Mouse (Mus musculus) cerebellum, adult 18-20 months (tissue): ENCODE results near the gene Sgca.
"Not testable (repeated sequence)": the region's sequence is repeated elsewhere in the genome, so short reads cannot be mapped to it uniquely, and the experiment has no call there.

Experiments
- DNase-seq, 2 experiments: peaks; one replicate each; pipeline ENCODE4 v3.0.0; 2021

The Sgca gene

GRCm38 (mm10) chr11:94976199-94976598 is at the start of gene Sgca:
Gene Sgca (minus strand): TSS chr11:94976327.
- peak in 1 of 2 experiments; percentile 22 for DNase-seq

GRCm38 (mm10) chr11:95025227-95026012 is 49.3 kb upstream of the Sgca start:
- DNase-seq, result no peak

- DNase-seq, result peak; percentile 90 to 91
Measured at GRCm38 (mm10) chr11:95024439-95025184, 48.5 kb upstream of the Sgca start.

- DNase-seq, result no peak
Measured at GRCm38 (mm10) chr11:95023481-95023880, 47.4 kb upstream of the Sgca start.

GRCm38 (mm10) chr11:95022237-95022992 is 46.3 kb upstream of the Sgca start:
- DNase-seq, result no peak

- DNase-seq, result no peak
Measured at GRCm38 (mm10) chr11:95015484-95015883, 39.4 kb upstream of the Sgca start.

GRCm38 (mm10) chr11:95012487-95012886 is 36.4 kb upstream of the Sgca start:
- DNase-seq, result peak in 1 of 2 experiments; percentile 28

GRCm38 (mm10) chr11:95012075-95012474 is 35.9 kb upstream of the Sgca start:
- no peak for DNase-seq

- no peak for DNase-seq
Measured at GRCm38 (mm10) chr11:95011416-95011815, 35.3 kb upstream of the Sgca start.

GRCm38 (mm10) chr11:95010841-95011403 is 34.8 kb upstream of the Sgca start:
- DNase-seq, result not testable (repeated sequence)

- DNase-seq, result peak; percentile 79 to 82
Measured at GRCm38 (mm10) chr11:95010141-95010739, 34.1 kb upstream of the Sgca start.

GRCm38 (mm10) chr11:95009629-95010014 is 33.5 kb upstream of the Sgca start, which contains the start of gene Samd14:
Gene Samd14 (plus strand): TSS chr11:95009879.
- peak; percentile 67 to 74 for DNase-seq

GRCm38 (mm10) chr11:95008661-95009628 is 32.8 kb upstream of the Sgca start:
- no peak for DNase-seq

GRCm38 (mm10) chr11:95007418-95007817 is 31.3 kb upstream of the Sgca start:
- DNase-seq, result no peak

- DNase-seq, result peak; percentile 69 to 70
Measured at GRCm38 (mm10) chr11:95006525-95007219, 30.5 kb upstream of the Sgca start.

GRCm38 (mm10) chr11:95006038-95006437 is 29.9 kb upstream of the Sgca start:
- DNase-seq, result peak in 1 of 2 experiments; percentile 20

GRCm38 (mm10) chr11:95004937-95005198 is 28.7 kb upstream of the Sgca start:
- peak; percentile 53 to 56 for DNase-seq

- peak in 1 of 2 experiments; percentile 4 for DNase-seq
Measured at GRCm38 (mm10) chr11:95004136-95004936, 28.2 kb upstream of the Sgca start.

GRCm38 (mm10) chr11:95002705-95003104 is 26.6 kb upstream of the Sgca start:
- DNase-seq, result peak in 1 of 2 experiments; percentile 3
